Mouse (Mus musculus): ENCODE measurements around the gene Lrrc36. TPM values are rescaled to one million over a fixed set of nuclear protein-coding genes. Genes with fewer than 3 reads are reported as not detected.

Lrrc36 gene
- polyA plus RNA-seq, 1 experiment from 2014 or later: 0.75 TPM

- Histone ChIP-seq H3K27me3 (no peaks in the 10 kb centered on the region), H3K4me3 (no peak overlapping the region), H3K9me3 (no peaks in the 10 kb centered on the region), H3K4me2 (no peak overlapping the region), H3K9ac (no peak overlapping the region), H3K36me3 (peaks cover 1% of the 10 kb centered on the region; the same call in 1 of the 2 replicates), H3K4me1 (replicated peaks) (peaks cover 16% of the 10 kb centered on the region), H3K27ac (replicated peaks) (no peak overlapping the region)
- 42% methylated on average over 25 of the region's 25 CpGs for WGBS
- no peak for ATAC-seq (ENCODE audit: low FRiP score, low read depth)
Measured at GRCm38 (mm10) chr8:105476628-105477413, 63.5 kb downstream of the Lrrc36 start.

- 80% methylated on average over 3 of the region's 3 CpGs for WGBS
- no peak overlapping the region for H3K27ac ChIP-seq (replicated peaks)
- peaks cover 16% of the 10 kb centered on the region for H3K4me1 ChIP-seq (replicated peaks)
- no peak for ATAC-seq (ENCODE audit: low FRiP score, low read depth)
- no peaks in the 10 kb centered on the region for H3K27me3 ChIP-seq
- H3K4me3 ChIP-seq: no peak overlapping the region
- no peak overlapping the region for H3K4me2 ChIP-seq
- no peaks in the 10 kb centered on the region for H3K9me3 ChIP-seq
- no peak overlapping the region for H3K9ac ChIP-seq
- H3K36me3 ChIP-seq: peaks cover 5% of the 10 kb centered on the region; the same call in 1 of the 2 replicates
Measured at GRCm38 (mm10) chr8:105477792-105478191, 64.4 kb downstream of the Lrrc36 start.

- H3K4me1 ChIP-seq (replicated peaks): no peaks in the 10 kb centered on the region
- no peak overlapping the region for H3K27ac ChIP-seq (replicated peaks)
- H3K4me2 ChIP-seq: no peak overlapping the region
- WGBS: 53% methylated on average over 2 of the region's 2 CpGs
- H3K27me3 ChIP-seq: no peaks in the 10 kb centered on the region
- no peak overlapping the region for H3K9ac ChIP-seq
- H3K36me3 ChIP-seq: peaks cover 5% of the 10 kb centered on the region; the same call in 1 of the 2 replicates
- no peak for ATAC-seq (ENCODE audit: low FRiP score, low read depth)
- H3K9me3 ChIP-seq: no peaks in the 10 kb centered on the region
- H3K4me3 ChIP-seq: no peak overlapping the region
Measured at GRCm38 (mm10) chr8:105481013-105481412, 67.6 kb downstream of the Lrrc36 start.

- WGBS: 66% methylated on average over 6 of the region's 6 CpGs
- Histone ChIP-seq H3K4me1 (replicated peaks) (no peaks in the 10 kb centered on the region), H3K36me3 (peaks cover 5% of the 10 kb centered on the region; the same call in 1 of the 2 replicates), H3K9ac (no peak overlapping the region), H3K27ac (replicated peaks) (no peak overlapping the region), H3K27me3 (no peaks in the 10 kb centered on the region), H3K4me2 (no peak overlapping the region), H3K9me3 (no peaks in the 10 kb centered on the region), H3K4me3 (no peak overlapping the region)
- no peak for ATAC-seq (ENCODE audit: low FRiP score, low read depth)
Measured at GRCm38 (mm10) chr8:105481453-105481852, 68.1 kb downstream of the Lrrc36 start.

- no peak overlapping the region for H3K9ac ChIP-seq
- H3K4me1 ChIP-seq (replicated peaks): no peaks in the 10 kb centered on the region
- no peak overlapping the region for H3K4me3 ChIP-seq
- no peaks in the 10 kb centered on the region for H3K27me3 ChIP-seq
- no peak overlapping the region for H3K27ac ChIP-seq (replicated peaks)
- no peak overlapping the region for H3K4me2 ChIP-seq
- WGBS: 89% methylated on average over 8 of the region's 8 CpGs
- ATAC-seq (ENCODE audit: low FRiP score, low read depth): no peak
- no peaks in the 10 kb centered on the region for H3K9me3 ChIP-seq
- peaks cover 5% of the 10 kb centered on the region; the same call in 1 of the 2 replicates for H3K36me3 ChIP-seq
Measured at GRCm38 (mm10) chr8:105482123-105482522, 68.8 kb downstream of the Lrrc36 start.

GRCm38 (mm10) chr8:105483212-105484029, 70.0 kb downstream of the Lrrc36 start:
- 39% methylated on average over 14 of the region's 14 CpGs for WGBS
- H3K4me2 ChIP-seq: no peak overlapping the region

GRCm38 (mm10) chr8:105484030-105484368, 70.6 kb downstream of the Lrrc36 start:
- Histone ChIP-seq H3K4me1 (replicated peaks) (no peaks in the 10 kb centered on the region), H3K4me2 (no peak overlapping the region), H3K27me3 (no peaks in the 10 kb centered on the region), H3K4me3 (no peak overlapping the region), H3K27ac (replicated peaks) (no peak overlapping the region), H3K9ac (no peak overlapping the region), H3K36me3 (peaks cover 5% of the 10 kb centered on the region; the same call in 1 of the 2 replicates), H3K9me3 (no peaks in the 10 kb centered on the region)
- 39% methylated on average over 3 of the region's 3 CpGs for WGBS
- no peak for ATAC-seq (ENCODE audit: low FRiP score, low read depth)

More at GRCm38 (mm10) chr8:105483212-105484029, 70.0 kb downstream of the Lrrc36 start:
- no peaks in the 10 kb centered on the region for H3K4me1 ChIP-seq (replicated peaks)
- H3K27me3 ChIP-seq: no peaks in the 10 kb centered on the region
- ATAC-seq (ENCODE audit: low FRiP score, low read depth): 0 out of 2 replicates have a peak, but pooled peaks have one; percentile 43
- H3K27ac ChIP-seq (replicated peaks): no peak overlapping the region
- H3K4me3 ChIP-seq: no peak overlapping the region
- no peak overlapping the region for H3K9ac ChIP-seq
- peaks cover 5% of the 10 kb centered on the region; the same call in 1 of the 2 replicates for H3K36me3 ChIP-seq
- H3K9me3 ChIP-seq: no peaks in the 10 kb centered on the region

- Histone ChIP-seq H3K4me2 (no peak overlapping the region), H3K36me3 (peaks cover 5% of the 10 kb centered on the region; the same call in 1 of the 2 replicates), H3K4me1 (replicated peaks) (no peaks in the 10 kb centered on the region), H3K4me3 (no peak overlapping the region), H3K9me3 (no peaks in the 10 kb centered on the region), H3K27me3 (no peaks in the 10 kb centered on the region), H3K27ac (replicated peaks) (no peak overlapping the region), H3K9ac (no peak overlapping the region)
- WGBS: 25% methylated on average over 2 of the region's 2 CpGs
- peak; percentile 37; the same call in 1 of the 2 replicates for ATAC-seq (ENCODE audit: low FRiP score, low read depth)
Measured at GRCm38 (mm10) chr8:105484392-105484791, 71.0 kb downstream of the Lrrc36 start.

- Histone ChIP-seq H3K27me3 (no peaks in the 10 kb centered on the region), H3K4me1 (replicated peaks) (no peaks in the 10 kb centered on the region), H3K27ac (replicated peaks) (no peak overlapping the region), H3K9ac (no peak overlapping the region), H3K9me3 (no peaks in the 10 kb centered on the region), H3K4me2 (no peak overlapping the region), H3K4me3 (no peak overlapping the region), H3K36me3 (no peaks in the 10 kb centered on the region)
- 71% methylated on average over 3 of the region's 3 CpGs for WGBS
- ATAC-seq (ENCODE audit: low FRiP score, low read depth): no peak
Measured at GRCm38 (mm10) chr8:105488082-105488481, 74.7 kb downstream of the Lrrc36 start.

GRCm38 (mm10) chr8:105489281-105489680, 75.9 kb downstream of the Lrrc36 start:
- no peaks in the 10 kb centered on the region for H3K9me3 ChIP-seq
- H3K27me3 ChIP-seq: no peaks in the 10 kb centered on the region
- H3K9ac ChIP-seq: no peak overlapping the region
- no peak overlapping the region for H3K4me2 ChIP-seq
- no peak overlapping the region for H3K4me3 ChIP-seq
- no peak for ATAC-seq (ENCODE audit: low FRiP score, low read depth)
- H3K4me1 ChIP-seq (replicated peaks): no peaks in the 10 kb centered on the region
- H3K36me3 ChIP-seq: no peaks in the 10 kb centered on the region
- 46% methylated on average over 1 of the region's 1 CpGs for WGBS
- no peak overlapping the region for H3K27ac ChIP-seq (replicated peaks)

GRCm38 (mm10) chr8:105493495-105493894, 80.1 kb downstream of the Lrrc36 start:
- Histone ChIP-seq H3K4me3 (no peak overlapping the region), H3K4me2 (no peak overlapping the region), H3K4me1 (replicated peaks) (peaks cover 25% of the 10 kb centered on the region), H3K9me3 (no peaks in the 10 kb centered on the region), H3K27me3 (no peaks in the 10 kb centered on the region), H3K9ac (no peak overlapping the region), H3K27ac (replicated peaks) (no peak overlapping the region), H3K36me3 (no peaks in the 10 kb centered on the region)
- 62% methylated on average over 3 of the region's 3 CpGs for WGBS
- no peak for ATAC-seq (ENCODE audit: low FRiP score, low read depth)

GRCm38 (mm10) chr8:105494566-105494965, 81.2 kb downstream of the Lrrc36 start:
- no peak overlapping the region for H3K9ac ChIP-seq
- peaks cover 25% of the 10 kb centered on the region for H3K4me1 ChIP-seq (replicated peaks)
- H3K27ac ChIP-seq (replicated peaks): no peak overlapping the region
- no peaks in the 10 kb centered on the region for H3K36me3 ChIP-seq
- no peak overlapping the region for H3K4me2 ChIP-seq
- WGBS: 89% methylated on average over 3 of the region's 3 CpGs
- no peaks in the 10 kb centered on the region for H3K27me3 ChIP-seq
- no peaks in the 10 kb centered on the region for H3K9me3 ChIP-seq
- no peak for ATAC-seq (ENCODE audit: low FRiP score, low read depth)
- no peak overlapping the region for H3K4me3 ChIP-seq

Data from hindbrain, embryonic 15.5 days (tissue).